Mouse (Mus musculus) thymus, postnatal 14 days (tissue): ENCODE results near the gene Uhrf1bp1.

ENCODE experiments used
- DNase-seq: peaks from one replicate; pipeline ENCODE4 v3.0.0; 2021

Gene Uhrf1bp1

DNA sequence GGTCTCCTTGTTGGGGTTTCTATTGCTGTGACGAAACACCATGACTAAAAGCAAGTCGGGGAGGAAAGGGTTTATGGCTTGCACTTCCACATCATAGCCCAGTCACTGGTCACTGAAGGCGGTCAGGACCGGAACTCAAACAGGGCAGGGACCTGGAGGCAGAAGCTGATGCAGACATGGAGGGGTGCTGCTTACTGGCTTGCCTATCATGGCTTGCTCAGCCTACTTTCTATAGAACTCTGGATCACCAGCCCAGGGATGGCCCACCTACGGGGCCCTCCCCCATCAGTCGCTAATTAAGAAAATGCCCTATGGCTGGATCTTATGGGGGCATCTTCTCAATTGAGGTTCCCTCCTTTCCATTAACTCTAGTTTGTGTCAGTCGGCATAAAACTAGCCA is 55.1 kb downstream of the Uhrf1bp1 start:
- no peak for DNase-seq

DNA sequence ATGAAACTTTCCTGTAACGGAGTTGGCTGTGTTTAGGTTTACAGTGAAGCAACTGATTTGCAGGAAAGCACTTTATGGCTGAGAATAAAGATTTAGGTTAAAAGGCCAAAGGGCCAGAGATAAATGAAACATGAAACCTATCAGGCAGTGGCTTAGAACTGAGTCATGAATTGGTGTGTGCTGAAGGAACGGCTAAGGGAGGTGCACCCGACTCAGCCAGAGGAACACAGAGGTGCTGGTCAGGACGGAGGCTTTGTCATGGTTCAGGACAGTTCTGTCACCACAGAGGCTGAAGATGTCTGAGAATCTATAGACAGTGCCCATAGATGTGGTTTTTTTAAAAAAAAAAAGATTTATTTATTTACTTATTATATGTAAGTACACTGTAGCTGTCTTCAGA is 58.5 kb downstream of the Uhrf1bp1 start:
- no peak for DNase-seq

DNA sequence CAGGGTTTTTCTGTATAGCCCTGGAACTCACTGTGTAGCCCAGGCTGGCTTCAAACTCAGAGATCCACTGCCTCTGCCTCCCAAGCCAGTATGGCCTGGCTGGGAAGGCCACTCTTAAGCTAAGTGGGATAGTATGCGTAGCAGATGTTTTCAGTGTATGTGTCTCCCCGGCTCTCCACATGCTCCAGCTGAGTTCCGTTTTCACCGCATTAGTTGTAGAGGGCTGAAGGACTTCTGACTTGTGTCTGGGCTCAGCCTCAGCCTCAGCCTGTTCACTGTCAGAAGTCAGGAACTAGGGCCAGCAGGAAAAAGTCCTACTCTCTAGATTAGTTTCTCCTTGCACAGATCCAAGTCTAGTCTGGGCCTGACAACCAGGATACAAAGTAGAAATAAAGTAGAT is 60.1 kb downstream of the Uhrf1bp1 start:
- DNase-seq, result no peak

DNA sequence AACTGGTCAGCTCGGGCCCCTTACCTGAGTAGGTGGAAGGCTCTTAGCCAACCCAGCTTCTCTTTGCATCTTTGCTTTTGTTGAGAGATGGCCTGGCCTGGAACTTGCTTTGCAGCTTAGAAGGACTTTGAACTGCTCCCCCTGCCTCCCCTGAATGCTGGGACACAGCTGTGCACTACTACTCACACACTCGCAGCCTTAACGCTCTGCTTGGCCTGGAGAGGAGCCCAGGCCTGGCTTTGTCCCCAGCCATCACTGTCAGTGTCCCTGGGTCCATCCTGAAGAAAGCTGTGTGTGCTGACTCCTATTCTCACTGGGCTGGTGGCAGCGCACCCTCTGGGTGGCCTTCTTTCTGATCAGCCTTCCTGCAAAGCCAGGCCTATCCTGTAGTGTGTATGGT is 64.4 kb downstream of the Uhrf1bp1 start:
- no peak for DNase-seq

DNA sequence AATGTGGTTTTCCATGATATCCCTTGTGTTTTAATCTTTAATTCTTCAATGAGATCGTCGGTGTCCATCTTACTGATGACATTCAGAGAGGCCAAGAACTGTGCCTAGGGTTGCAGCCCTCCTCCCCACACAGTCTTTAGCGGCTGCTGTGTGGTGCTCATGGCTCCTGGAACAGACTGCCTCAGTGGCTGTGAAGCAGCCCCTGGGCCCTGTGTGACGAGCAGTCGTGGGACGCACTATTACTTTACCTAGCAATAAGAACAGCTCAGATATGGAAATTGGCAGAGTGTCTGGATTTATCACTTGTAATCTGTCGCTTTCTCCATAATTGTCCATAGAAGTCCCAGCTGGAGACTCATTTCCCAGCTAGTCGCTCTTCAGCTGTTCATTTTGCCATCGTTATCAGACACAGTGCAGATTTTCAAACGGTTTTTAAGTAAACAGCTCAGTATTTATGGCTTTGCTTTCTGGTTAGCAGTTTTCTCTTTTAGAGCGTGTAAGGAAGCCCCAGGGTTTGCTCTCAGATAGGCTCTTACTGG is 66.0 kb downstream of the Uhrf1bp1 start:
- DNase-seq, result no peak

DNA sequence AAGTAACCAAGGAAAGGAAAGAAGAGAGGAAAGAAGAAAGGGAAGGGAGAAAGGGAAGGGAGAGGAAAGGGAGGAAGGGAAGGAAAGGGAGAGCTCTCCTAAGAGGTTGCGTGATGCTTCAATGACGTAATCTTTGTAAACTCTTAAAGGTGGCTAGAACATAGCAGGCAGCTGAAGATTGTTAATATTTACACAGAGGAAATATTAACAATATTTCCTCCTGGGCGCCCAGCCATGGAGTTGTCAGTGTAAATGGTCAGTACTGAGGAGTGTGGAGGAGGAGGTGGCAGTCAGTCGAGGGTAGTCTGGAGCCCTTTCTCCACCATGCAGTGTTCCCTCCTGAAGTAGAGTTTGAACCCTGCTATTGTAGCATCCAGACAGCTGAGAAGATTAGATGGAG is 68.8 kb downstream of the Uhrf1bp1 start:
- DNase-seq, result no peak

DNA sequence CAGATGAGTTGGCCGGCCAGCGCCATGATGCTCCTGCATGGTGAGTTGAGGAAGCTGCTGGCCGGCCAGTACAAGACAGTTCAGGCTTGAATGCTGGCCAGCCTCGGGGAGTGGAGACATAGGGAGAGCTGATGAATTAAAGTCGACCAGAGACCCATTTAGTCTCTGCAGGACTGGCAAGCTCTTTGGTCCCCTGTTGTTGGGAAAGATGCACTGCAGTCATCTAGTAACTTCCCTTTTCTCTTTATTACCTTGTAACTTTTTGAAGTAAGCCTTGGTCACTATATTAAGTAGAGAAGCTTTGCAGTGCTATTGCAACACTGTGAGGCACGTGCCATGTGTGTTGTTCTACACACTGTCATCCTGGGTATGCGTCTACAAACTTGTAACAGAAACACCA is 69.3 kb downstream of the Uhrf1bp1 start:
- DNase-seq, result no peak

DNA sequence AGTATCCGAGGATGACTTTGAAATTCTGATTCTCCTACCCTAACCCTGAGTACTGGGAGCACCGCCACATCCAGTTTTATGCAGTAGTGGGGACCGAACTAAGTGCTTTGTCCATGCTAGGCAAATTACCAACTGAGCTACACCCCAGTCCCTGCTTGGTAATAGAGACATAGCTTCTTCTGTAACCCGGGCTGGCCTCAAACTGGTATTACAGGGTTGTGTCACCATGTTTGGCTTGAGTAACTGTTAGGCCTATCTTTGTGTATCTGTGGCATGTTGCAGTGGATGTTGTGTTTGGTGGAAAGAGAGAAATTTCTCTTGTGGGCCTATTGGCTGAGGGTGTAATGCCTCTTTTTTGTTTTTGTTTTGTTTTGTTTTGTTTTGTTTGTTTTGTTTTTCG is 74.0 kb downstream of the Uhrf1bp1 start:
- no peak for DNase-seq

DNA sequence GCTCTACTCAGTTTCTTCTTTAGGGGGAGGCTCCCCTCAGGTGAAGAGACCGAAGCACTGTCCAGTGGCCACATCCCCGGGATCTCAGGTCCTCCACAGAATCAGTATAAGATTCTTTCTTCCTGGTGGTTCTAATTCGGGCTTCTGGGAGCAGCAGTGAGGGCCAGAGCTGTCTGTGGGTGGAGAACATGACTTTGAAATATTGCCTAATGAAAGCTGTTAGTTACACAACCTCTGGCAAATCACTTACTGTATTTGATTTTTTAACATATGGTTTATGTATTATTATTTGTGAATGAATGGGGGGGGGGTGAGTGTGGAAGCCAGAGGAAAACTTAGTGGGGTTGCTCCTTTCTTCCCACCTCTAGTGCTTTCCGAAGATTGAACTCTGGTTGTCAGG is 75.6 kb downstream of the Uhrf1bp1 start:
- no peak for DNase-seq

DNA sequence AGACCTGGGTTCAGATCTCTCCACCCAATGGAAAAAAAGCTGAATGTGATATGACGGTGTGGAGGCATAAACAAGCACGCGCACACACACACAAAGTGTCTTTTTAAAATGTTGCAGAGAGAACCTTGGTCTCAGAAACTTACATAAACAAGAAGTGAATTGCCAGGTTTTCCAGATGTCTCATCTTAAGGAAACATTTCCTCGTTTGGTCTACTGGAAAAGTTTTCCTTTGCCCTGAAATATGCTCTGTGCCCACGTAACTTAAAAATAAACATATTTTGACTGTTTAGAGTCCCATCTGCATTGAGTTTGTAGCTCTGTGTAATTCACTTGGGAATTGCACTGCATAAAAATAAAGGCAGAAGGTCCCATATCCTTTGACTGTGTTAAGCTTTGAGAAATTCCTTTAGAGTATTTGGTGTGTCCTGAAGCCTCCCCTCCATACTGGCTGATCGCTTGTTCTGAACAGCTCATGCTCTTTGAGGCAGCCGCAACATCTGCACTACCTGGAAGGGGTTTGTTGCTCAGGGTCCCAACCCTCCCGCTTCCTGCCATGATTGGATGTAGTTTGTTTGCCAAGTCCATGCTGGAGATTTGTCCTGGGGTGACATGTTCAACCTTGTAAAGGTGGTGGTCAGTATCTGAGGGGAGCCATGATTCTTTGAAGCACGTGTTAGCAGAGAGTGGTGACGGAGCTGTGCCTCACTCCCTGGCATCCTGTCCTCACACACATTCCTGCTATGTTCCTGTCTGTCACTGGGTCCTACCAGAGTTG is 78.1 kb downstream of the Uhrf1bp1 start:
- no peak for DNase-seq

DNA sequence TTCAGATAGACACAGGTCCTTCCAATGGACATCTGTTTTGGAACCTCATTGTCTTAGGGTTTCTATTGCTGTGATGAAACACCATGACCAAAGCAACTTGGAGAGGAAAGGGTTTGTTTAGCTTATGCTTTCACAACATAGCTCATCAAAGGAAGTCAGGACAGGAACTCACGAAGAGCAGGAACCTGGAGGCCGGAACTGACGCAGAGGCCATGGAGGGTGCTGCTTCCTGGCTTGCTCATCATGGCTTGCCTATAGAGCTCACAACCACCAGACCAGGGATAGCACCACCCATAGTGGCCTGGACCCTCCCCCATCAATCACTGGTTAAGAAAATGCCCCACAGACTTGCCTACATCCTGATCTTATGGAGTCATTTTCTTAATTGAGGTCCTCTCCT is 78.8 kb downstream of the Uhrf1bp1 start:
- no peak for DNase-seq

DNA sequence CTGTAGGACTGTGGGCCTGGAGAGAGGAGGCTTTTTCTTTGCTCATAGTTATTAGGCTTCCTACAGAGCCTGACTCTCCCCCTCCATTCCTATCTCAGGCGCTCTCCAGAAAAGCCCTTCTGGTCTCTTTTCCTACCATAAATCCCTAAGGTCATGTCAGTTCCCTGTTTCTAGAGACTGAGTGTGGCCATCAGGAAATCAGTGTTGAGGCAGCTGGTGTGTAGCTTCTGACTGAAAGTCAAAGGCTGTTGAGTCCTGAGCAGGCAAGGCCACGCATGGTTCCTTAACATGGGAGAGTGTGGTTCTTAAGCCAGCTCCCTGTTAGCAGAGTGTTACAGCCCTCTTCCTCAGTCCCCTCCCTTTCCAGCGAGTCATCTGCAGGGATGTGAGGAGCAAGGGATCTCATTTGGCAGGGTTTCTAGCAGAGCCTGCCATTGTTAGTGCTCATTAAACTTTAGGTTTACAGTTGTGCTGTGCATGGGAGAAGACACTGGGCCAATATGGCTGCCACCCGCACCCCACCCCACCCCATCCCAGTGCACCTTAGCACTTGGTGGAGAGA is 80.9 kb downstream of the Uhrf1bp1 start:
- no peak for DNase-seq

DNA sequence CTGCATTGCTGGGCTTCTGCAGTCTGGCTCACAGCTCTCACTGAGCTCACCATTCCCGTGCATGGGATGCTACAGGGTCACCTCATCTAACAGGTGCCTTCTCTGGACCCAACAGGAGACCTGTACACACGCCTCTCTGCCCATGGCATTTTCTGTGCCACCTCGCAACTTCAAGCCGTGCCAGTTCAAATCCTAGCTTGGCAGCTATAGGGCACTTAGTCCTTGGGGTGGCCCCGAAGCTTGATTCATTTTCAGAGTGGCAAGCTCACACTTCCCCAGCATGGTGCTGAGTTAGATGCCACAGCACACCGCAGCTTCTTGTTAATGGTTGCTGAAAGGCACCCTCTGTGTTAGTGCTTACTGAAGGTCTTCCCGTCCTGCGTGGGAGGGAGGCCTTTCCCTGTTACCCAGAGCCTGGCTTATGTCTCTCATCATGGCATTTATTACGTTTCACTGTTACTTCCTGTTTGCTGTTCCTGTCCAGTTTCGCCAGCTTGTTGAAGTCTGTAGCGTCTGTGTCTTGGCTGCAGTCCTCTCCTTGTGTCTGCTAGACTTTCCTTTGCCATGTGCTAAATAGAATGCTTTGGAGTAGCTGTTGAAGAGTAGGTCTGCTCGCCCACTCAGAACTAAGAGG is 82.0 kb downstream of the Uhrf1bp1 start:
- DNase-seq, result no peak

DNA sequence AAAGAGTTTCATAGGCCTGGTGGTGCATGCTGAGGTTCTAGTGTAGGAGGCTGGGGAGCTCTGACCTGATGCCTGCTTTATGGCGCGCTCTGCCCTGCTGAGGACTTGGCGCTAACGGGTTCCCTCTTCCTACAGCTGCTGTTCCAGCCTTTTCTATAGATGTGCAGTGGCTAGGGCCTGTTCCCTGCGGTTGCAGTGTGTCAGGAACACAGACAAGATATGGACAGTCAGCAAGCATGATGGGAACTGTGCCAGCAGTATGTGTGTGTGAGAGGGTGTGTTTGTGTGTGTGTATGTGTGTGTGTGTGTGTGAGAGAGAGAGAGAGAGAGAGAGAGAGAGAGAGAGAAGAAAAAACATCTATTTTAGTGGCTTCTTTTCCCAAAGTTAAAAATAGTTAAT is 82.8 kb downstream of the Uhrf1bp1 start:
- DNase-seq, result no peak

DNA sequence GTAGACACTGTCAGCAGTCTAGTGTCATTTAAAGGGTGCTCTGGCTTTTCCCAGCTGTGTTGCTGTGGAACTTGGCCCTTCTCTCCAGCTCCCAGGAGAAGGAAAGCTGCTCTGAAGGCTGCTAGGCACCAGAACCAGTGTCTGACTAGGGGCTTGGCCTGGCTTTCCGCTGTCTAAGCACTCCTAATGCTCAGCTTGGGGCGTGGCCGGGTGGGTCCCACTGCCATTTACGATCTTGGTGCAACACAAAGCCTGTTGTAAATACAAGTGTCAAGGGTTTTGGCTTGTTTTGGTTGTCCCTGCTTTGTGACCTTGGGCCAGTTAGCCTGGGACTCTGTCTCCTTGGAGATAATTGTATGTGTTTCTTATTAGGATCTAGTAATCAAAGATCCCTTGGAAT is 84.1 kb downstream of the Uhrf1bp1 start:
- no peak for DNase-seq

DNA sequence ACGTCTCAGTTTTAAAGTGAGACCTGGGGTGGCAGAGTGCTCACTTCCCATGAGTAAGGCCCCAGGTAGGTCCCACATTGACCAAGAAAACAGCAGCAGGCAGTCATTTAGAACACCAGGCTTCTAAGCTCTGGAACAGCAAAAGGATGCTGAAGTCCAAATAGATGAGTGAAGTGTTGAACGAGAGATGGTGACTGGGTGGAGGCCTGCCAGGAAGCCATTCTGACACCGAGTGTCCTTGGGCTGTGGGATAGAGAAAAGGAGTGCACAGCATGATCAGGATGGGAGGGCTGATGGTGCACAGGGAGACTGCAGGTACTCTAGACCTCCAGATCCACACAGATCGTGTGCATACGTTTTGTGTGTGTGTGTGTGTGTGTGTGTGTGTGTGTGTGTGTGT is 84.9 kb downstream of the Uhrf1bp1 start:
- DNase-seq, result no peak

DNA sequence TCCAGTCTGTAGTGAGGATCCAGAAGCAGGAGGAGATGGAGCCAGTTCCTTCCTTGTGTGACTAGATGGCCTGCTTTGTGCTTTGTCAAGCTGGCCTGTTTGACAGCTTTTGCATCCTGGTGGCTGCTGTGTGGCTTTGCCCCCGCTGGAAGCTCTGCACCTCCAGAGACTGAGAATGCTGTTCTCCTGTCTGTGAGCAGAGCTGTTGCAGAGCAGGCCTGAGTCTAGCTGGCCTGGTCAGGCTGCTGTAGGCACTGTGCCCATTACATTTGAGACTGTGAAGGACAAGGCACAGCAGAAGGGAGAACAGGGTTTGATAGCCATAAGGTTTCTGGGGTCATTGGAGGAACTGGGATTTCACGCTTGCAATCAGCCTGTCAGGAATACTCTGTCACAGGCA is 85.5 kb downstream of the Uhrf1bp1 start:
- no peak for DNase-seq

DNA sequence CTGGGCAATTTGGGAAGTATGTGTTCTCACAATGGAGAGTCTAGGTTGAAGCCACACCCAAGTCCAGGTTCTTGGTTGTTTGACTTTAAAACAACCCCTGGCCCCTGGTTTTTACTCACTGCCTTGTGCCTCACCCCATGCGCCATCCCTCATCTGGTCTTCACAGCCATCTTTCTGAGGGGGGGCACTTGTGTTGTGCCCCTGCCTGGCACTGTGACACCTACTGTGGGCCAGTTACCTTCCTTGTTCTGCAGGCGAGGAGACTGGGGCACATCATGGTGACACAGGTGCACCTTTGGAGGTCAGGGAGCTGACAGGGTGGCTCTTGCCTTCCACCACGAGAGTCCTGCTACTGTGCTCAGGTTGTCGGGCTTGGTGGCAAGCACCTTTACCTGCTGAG is 85.9 kb downstream of the Uhrf1bp1 start:
- DNase-seq, result no peak

DNA sequence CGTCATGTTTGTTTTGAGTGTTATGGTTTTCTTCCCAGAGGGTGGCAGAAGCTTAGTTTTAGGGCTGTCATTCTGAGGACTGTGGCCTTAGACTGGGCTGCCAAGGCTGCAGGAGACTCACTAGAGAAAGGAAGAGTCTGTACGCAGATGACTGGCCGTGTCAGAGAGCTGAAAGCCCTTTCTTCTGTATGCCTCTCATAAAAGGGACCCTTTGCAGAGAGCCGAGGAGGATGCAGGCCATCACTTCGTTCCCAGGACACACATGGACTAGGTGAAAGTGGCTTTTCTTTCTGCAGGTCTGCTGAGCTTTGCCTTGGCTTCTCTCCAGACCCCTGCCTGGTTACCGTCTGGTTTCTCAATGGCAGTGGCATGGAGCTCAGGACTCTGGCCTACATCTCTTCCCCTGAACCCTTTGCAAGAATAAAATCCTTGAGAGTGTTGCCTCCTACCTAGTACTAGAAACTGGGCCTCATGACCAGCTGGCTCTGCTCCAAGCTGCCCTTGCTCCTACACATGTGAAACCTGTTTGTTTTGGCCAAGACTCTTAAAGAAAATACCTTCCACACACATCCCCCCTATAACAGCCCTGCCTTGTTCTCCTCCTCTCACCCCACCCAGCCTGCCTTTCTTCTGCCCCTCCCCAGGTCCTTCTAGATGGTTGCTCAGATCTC is 89.4 kb downstream of the Uhrf1bp1 start:
- DNase-seq, result no peak

DNA sequence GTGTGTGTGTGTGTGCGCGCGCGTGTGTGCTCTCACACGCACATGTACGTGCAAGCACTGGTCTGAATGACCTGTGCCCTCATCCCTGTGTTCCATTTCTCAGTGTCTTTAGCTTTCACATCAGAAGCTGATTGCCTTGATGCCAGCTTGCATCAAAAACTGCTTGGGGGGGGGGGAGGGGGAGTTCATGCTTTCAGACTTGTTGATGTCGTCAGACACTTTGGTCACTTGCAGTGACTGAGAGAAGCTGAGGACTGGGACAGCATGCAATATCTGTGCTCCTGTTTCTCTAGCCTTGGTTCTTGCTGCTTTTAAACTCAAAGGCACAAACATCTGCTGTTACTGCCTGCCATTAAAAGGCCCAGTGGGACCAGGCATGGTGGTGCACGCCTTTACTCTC is 90.1 kb downstream of the Uhrf1bp1 start:
- DNase-seq, result no peak

DNA sequence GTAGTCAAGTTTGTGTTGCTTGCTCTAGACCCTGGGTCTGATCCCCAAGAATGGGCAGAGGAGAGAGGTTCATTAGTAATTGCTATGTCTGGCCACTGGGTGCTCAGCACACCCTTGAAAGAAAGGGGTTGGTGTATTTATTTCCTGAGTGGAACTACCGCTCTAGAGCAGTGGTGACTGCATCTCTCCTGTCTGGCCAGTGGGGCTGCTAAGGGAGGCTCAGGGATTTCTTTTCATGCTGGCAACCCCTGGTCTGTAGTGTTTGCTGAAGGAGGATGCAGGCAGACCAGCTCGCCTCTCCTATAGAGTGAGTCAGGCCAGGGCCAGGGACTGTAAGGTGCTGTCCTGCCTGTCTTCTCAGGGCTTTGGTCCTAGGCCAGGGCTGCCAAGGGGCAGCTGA is 90.9 kb downstream of the Uhrf1bp1 start:
- no peak for DNase-seq
